21 mouse cellular contexts compared by ENCODE assay signal in genomic region chr4:126644333-126644963, GRCm38 (mm10). TPM values are rescaled to one million over a fixed set of nuclear protein-coding genes. Genes with fewer than 3 reads are reported as not detected.
A peak's percentile ranks its signal among the peaks of the same experiment; 100 is the strongest.
DNase-seq lines count a peak whose midpoint lies in the region; ATAC-seq and TF ChIP-seq lines count a peak whose summit lies in the region.
"Had no signal": no experiment of that assay in that cellular context is flagged by ENCODE, and none has a peak within 500 bp of the region (broad histone marks: within the 10 kb centered on the region; RNA-seq: fewer than 3 reads in every experiment).

No protein-coding gene starts in this region.

- peaks cover 15% of the 10 kb centered on the region for H3K27me3 ChIP-seq in limb, embryonic 15.5 days
- no peaks in the 10 kb centered on the region for H3K27me3 ChIP-seq in limb, embryonic 10.5 days (ENCODE audit: low read depth, poor library complexity, severe bottlenecking)
- peaks cover 65% of the 10 kb centered on the region for H3K27me3 ChIP-seq in kidney, embryonic 15.5 days
- peaks cover 7% of the 10 kb centered on the region; the same call in 1 of the 2 replicates for H3K27me3 ChIP-seq in kidney, postnatal 0 days (ENCODE audit: insufficient read depth, low read length)
- no peaks in the 10 kb centered on the region for H3K27me3 ChIP-seq in forebrain, embryonic 15.5 days

- H3K4me3 ChIP-seq in limb, embryonic 15.5 days: no peak overlapping the region
- no peak overlapping the region for H3K4me3 ChIP-seq in limb, embryonic 10.5 days
- no peak overlapping the region for H3K4me3 ChIP-seq in kidney, embryonic 15.5 days (replicated peaks)
- no peak overlapping the region for H3K4me3 ChIP-seq in kidney, postnatal 0 days (replicated peaks; ENCODE audit: low read depth, low read length)
- no peak overlapping the region for H3K4me3 ChIP-seq in forebrain, embryonic 15.5 days
- H3K4me3 ChIP-seq: embryonic facial prominence, embryonic 15.5 days; hindbrain, embryonic 10.5 days; midbrain, embryonic 10.5 days had no signal

- no peak overlapping the region for H3K4me2 ChIP-seq in limb, embryonic 15.5 days
- H3K4me2 ChIP-seq in kidney, embryonic 15.5 days: no peak overlapping the region
- no peak overlapping the region for H3K4me2 ChIP-seq in kidney, postnatal 0 days (ENCODE audit: low read length)
- no peak overlapping the region for H3K4me2 ChIP-seq in forebrain, embryonic 15.5 days (replicated peaks)
- H3K4me2 ChIP-seq: embryonic facial prominence, embryonic 15.5 days; heart, embryonic 11.5 days; liver, embryonic 11.5 days had no signal

- H3K27ac ChIP-seq in limb, embryonic 15.5 days: no peak overlapping the region
- H3K27ac ChIP-seq in limb, embryonic 10.5 days: no peak overlapping the region
- H3K27ac ChIP-seq in kidney, embryonic 15.5 days: no peak overlapping the region
- no peak overlapping the region for H3K27ac ChIP-seq in kidney, postnatal 0 days
- no peak overlapping the region for H3K27ac ChIP-seq in forebrain, embryonic 15.5 days (replicated peaks)
- H3K27ac ChIP-seq: embryonic facial prominence, embryonic 15.5 days; hindbrain, embryonic 10.5 days; macrophage; midbrain, embryonic 10.5 days had no signal

- ATAC-seq in limb, embryonic 15.5 days (ENCODE audit: insufficient number of reproducible peaks, low FRiP score, low TSS enrichment, low read depth): peak; percentile 61; the same call in 1 of the 2 replicates
- peak; percentile 70 for ATAC-seq in kidney, embryonic 15.5 days (replicated peaks; ENCODE audit: low FRiP score)
- ATAC-seq in kidney, postnatal 0 days (replicated peaks; ENCODE audit: low FRiP score, low read depth): peak; percentile 59; the same call in 1 of the 2 replicates
- ATAC-seq in megakaryocyte, adult 5-6 weeks (ENCODE audit: poor library complexity, severe bottlenecking): no peak
- no peak for ATAC-seq in forebrain, embryonic 15.5 days (replicated peaks)
- ATAC-seq: forebrain, embryonic 14.5 days; liver, postnatal 0 days; lung, postnatal 0 days had no signal

- DNase-seq in limb, embryonic 10.5 days (ENCODE audit: low spot score): no peak
- DNase-seq in kidney, postnatal 0 days (ENCODE audit: low spot score): peak; percentile 76
- DNase-seq in large intestine, adult 2 months (ENCODE audit: low read depth, low spot score): peak; percentile 21
- DNase-seq in cerebellum, adult 8-10 months: no peak
- DNase-seq: adrenal gland, postnatal 10 days; cerebellum, adult 9-10 months; liver, postnatal 0 days; thymus, postnatal 14 days had no signal

- H3K36me3 ChIP-seq in limb, embryonic 15.5 days: no peaks in the 10 kb centered on the region
- no peaks in the 10 kb centered on the region for H3K36me3 ChIP-seq in limb, embryonic 10.5 days
- no peaks in the 10 kb centered on the region for H3K36me3 ChIP-seq in kidney, embryonic 15.5 days
- H3K36me3 ChIP-seq in kidney, postnatal 0 days (ENCODE audit: insufficient read depth, low read length): no peaks in the 10 kb centered on the region
- no peaks in the 10 kb centered on the region for H3K36me3 ChIP-seq in forebrain, embryonic 15.5 days
- H3K36me3 ChIP-seq: embryonic facial prominence, embryonic 15.5 days; hindbrain, embryonic 10.5 days; midbrain, embryonic 10.5 days had no signal

- no peaks in the 10 kb centered on the region for H3K4me1 ChIP-seq in limb, embryonic 15.5 days
- peaks cover 3% of the 10 kb centered on the region for H3K4me1 ChIP-seq in limb, embryonic 10.5 days
- peaks cover 7% of the 10 kb centered on the region for H3K4me1 ChIP-seq in kidney, embryonic 15.5 days
- H3K4me1 ChIP-seq in kidney, postnatal 0 days (replicated peaks; ENCODE audit: insufficient read depth, low read length): no peaks in the 10 kb centered on the region
- peaks cover 16% of the 10 kb centered on the region for H3K4me1 ChIP-seq in forebrain, embryonic 15.5 days
- H3K4me1 ChIP-seq: embryonic facial prominence, embryonic 15.5 days had no signal

- WGBS in limb, embryonic 15.5 days: 71% methylated on average over 10 of the region's 10 CpGs
- WGBS in limb, embryonic 10.5 days: 82% methylated on average over 10 of the region's 10 CpGs
- 43% methylated on average over 10 of the region's 10 CpGs for WGBS in kidney, embryonic 15.5 days
- 38% methylated on average over 10 of the region's 10 CpGs for WGBS in kidney, postnatal 0 days
- WGBS in large intestine, adult 2 months: 44% methylated on average over 10 of the region's 10 CpGs
- 57% methylated on average over 10 of the region's 10 CpGs for WGBS in forebrain, embryonic 15.5 days

- H3K9me3 ChIP-seq in limb, embryonic 15.5 days: no peaks in the 10 kb centered on the region
- H3K9me3 ChIP-seq in limb, embryonic 10.5 days (replicated peaks): no peaks in the 10 kb centered on the region
- H3K9me3 ChIP-seq in kidney, embryonic 15.5 days (replicated peaks): no peaks in the 10 kb centered on the region
- H3K9me3 ChIP-seq in kidney, postnatal 0 days (replicated peaks; ENCODE audit: low read length): no peaks in the 10 kb centered on the region
- H3K9me3 ChIP-seq in forebrain, embryonic 15.5 days: no peaks in the 10 kb centered on the region
- H3K9me3 ChIP-seq: embryonic facial prominence, embryonic 15.5 days; hindbrain, embryonic 10.5 days; midbrain, embryonic 10.5 days had no signal

- H3K9ac ChIP-seq in limb, embryonic 15.5 days: no peak overlapping the region
- no peak overlapping the region for H3K9ac ChIP-seq in kidney, embryonic 15.5 days
- no peak overlapping the region for H3K9ac ChIP-seq in kidney, postnatal 0 days (ENCODE audit: low read depth, low read length)
- H3K9ac ChIP-seq in forebrain, embryonic 15.5 days (replicated peaks): no peak overlapping the region
- H3K9ac ChIP-seq: embryonic facial prominence, embryonic 15.5 days; liver, postnatal 0 days had no signal

- no peak for TF ChIP-seq CTCF in kidney, postnatal 0 days (IDR thresholded peaks at IDR 0.05; ENCODE audit: low read depth)

RNA-seq across cellular contexts. Expression of gene Psmb2, which starts 33.0 kb away (rescaled TPM):
- 443 and 449 TPM in 2 replicates for polyA plus RNA-seq in limb, embryonic 15.5 days (2015; fragmentation: Nextera tagmentation; extraction: Ambion mirVana)
- polyA plus RNA-seq in limb, embryonic 10.5 days (2016; fragmentation: Nextera tagmentation; extraction: Ambion mirVana): 593 TPM in 2 replicates
- 457 and 491 TPM in 2 replicates for polyA plus RNA-seq in kidney, embryonic 15.5 days (2015; fragmentation: Nextera tagmentation; extraction: Ambion mirVana)
- polyA plus RNA-seq in kidney, postnatal 0 days (2015; fragmentation: Nextera tagmentation; extraction: Ambion mirVana): 450 and 458 TPM in 2 replicates
- polyA plus RNA-seq in large intestine, adult 2 months (2012; rRNA removed): 243 and 268 TPM in 2 replicates
- 194 and 203 TPM in 2 replicates for total RNA-seq in megakaryocyte, adult 5-6 weeks (2015)
- total RNA-seq in megakaryocyte, adult 5-6 weeks (2017): 103 and 109 TPM in 2 replicates
- polyA plus RNA-seq in forebrain, embryonic 15.5 days (2015; fragmentation: Nextera tagmentation; extraction: Ambion mirVana): 449 and 456 TPM in 2 replicates

RNA-seq across cellular contexts. Expression of gene 5730409E04Rik, which starts 34.8 kb away (rescaled TPM):
- 4.1 TPM in 2 replicates for polyA plus RNA-seq in limb, embryonic 15.5 days (2015; fragmentation: Nextera tagmentation; extraction: Ambion mirVana)
- polyA plus RNA-seq in limb, embryonic 10.5 days (2016; fragmentation: Nextera tagmentation; extraction: Ambion mirVana): 1.3 and 1.8 TPM in 2 replicates
- polyA plus RNA-seq in kidney, embryonic 15.5 days (2015; fragmentation: Nextera tagmentation; extraction: Ambion mirVana): 1.6 and 2.2 TPM in 2 replicates
- polyA plus RNA-seq in kidney, postnatal 0 days (2015; fragmentation: Nextera tagmentation; extraction: Ambion mirVana): 1.3 and 1.9 TPM in 2 replicates
- polyA plus RNA-seq in large intestine, adult 2 months (2012; rRNA removed): 3.8 TPM in 2 replicates
- total RNA-seq in megakaryocyte, adult 5-6 weeks (2015): 0.34 and 0.91 TPM in 2 replicates
- 1.2 and 1.6 TPM in 2 replicates for total RNA-seq in megakaryocyte, adult 5-6 weeks (2017)
- 4.8 and 5.3 TPM in 2 replicates for polyA plus RNA-seq in forebrain, embryonic 15.5 days (2015; fragmentation: Nextera tagmentation; extraction: Ambion mirVana)
- total RNA-seq: MEL had no signal

Comparison
In these comparisons a context has a peak if more than half of its experiments do, and no peak if none do; other contexts are left out.
1. ATAC-seq: peak in limb, embryonic 15.5 days (single experiment), kidney, embryonic 15.5 days (single experiment) and kidney, postnatal 0 days (single experiment); none in megakaryocyte, adult 5-6 weeks (single experiment) and forebrain, embryonic 15.5 days (single experiment).
2. DNase-seq: peak in kidney, postnatal 0 days (single experiment) and large intestine, adult 2 months (single experiment); none in limb, embryonic 10.5 days (single experiment) and cerebellum, adult 8-10 months (single experiment).